Mouse (Mus musculus): ENCODE measurements around the gene Ap4s1.
A peak's percentile ranks its signal among the peaks of the same experiment; 100 is the strongest.
"Not testable (repeated sequence)": the region's sequence is repeated elsewhere in the genome, so short reads cannot be mapped to it uniquely, and the experiment has no call there.

Gene Ap4s1

DNA sequence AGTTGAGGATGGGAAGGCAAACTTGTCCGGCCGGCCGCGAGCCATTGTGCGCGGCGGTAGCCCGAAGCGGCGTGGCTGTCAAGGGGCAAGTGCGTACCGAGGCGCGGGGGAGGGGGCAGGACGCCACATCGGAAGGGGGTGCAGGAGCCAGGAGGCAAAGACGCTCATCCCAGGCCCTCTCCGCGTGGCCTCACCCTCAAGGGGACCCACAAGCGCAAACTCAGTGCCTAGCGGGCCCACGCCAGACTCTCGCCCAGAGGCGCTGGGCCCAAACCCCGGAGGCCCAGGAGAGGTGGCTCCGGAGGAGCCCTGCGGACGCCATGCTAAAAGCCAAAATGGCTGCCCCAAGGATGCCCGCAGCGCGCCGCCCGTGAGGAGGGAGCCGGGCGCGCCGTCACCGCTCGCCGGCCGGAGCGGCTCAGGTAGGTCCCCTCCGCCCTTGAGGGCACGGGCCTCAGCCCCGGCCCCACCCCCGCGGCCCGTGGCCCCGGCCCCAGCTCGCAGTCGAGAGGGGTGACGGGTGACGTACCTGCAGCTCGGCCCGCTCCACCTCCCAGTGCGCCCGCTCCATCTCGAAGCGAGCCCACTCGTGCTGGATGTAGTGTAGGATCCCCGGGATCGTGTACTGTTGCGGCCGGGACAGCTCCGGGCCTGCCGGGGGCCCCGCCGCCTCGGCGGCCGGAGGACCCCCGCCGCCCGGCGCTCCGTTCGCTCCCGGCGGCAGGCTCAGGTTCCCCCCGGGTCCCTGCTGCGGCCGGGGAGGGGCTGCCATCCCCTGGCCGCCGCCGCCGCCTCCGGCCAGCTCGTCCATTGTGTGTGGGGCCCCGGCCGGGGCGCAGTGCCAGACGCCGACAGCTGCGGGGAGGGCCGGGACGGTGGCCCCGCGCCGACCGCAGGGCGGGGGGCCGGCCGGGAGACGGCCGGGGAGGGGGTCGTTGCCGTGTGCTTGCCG lies at the start of gene Ap4s1:
Gene Ap4s1 (plus strand): TSS at position 141 of the 952 bp plus-strand sequence.
- peak; percentile 79 to 81 for DNase-seq

DNA sequence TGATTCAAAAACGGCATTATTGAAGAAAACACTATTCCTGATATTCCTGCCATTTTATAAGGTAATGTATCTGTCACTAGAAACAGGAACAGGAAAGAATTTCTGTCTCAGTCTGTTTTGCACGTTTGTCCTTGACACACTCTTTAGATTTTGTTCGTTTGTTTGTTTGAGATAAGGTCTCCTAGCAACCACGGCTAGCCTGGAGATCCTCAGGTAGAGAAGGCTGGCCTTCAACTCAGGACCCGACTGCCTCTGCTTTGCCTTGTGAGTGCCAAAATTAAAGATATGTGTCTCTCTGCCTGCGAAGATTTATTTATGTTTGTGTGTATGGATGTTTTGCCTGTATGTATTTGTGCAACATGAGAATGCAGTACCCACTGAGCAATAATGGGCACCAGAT lies 49.0 kb upstream of the Ap4s1 start:
- no peak for DNase-seq

DNA sequence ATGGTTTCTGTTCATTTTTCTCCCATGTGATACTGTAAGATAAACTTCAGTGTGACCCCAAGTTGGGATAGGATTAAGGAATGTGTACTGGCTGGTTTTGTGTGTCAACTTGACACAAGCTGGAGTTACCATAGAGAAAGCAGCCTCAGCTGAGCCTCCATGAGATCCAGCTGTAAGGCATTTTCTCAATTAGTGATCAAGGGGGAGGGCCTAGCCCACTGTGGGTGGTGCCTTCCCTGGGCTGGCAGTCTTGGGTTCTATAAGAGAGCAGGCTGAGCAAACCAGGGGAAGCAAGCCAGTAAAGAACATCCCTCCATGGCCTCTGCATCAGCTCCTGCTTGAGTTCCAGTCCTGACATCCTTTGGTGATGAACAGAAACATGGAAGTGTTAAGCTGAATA lies 41.4 kb upstream of the Ap4s1 start:
- not testable (repeated sequence) for DNase-seq

DNA sequence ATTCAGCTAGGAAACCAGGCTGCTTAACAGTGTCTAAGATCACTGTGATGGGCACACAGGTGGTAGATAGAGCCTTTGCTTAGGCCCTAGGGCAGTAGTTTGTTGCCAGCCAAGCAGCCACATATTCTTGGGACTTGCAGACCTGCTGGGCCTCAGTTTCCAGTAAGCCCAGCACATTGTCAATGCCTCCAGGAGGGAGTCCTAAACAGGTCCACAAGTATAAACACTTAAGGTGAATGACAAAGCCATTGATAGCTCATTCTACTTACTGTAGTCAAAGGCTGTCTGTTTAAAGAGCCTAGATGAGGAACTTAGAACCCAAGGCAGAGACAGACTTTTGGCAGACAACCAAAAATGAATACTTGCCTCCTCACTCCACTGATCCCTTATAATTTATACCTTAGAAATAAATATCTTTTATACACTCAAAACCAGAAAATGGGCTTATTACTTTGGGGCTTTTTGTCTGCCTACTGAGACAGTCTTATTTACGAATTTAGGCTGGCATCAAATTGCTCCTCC lies 34.8 kb upstream of the Ap4s1 start:
- no peak for DNase-seq

DNA sequence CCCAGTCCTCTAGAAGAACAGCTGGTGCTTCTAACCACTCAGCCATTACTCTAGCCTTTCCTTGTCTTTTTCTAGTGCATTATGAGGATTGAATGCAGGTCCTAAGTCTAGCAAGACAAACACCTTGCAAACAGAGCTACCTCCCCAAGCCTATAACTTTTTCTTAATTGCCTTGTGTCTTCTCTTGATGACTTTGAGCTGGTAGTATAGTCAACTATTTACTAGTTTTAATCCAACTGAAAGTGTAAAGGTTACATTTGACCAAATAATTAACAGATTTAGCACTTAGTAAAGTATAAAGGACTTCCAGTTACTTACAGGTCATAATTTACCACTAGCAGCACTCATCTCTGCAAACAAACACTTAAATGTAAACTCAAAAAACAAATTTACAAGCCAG lies 27.8 kb upstream of the Ap4s1 start:
- no peak for DNase-seq

DNA sequence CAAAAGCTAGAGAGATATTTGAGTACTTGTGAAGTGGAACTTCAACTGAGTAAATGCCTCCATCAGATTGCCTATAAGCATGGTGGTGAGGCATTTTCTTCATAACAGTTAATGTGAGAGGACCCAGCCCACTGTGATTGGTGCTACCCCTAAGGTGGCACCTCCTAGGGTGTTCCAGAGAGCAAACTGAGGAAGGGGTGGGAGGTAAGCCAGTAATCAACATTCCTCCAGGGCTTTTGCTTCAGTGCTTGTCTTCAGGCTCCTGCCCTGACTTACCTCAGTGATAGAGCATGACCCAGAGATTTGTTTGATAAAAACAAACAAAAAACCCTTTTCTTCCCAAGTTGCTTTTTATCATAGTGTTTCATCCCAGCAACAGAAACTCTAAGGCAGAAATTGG lies 26.9 kb upstream of the Ap4s1 start:
- no peak for DNase-seq

DNA sequence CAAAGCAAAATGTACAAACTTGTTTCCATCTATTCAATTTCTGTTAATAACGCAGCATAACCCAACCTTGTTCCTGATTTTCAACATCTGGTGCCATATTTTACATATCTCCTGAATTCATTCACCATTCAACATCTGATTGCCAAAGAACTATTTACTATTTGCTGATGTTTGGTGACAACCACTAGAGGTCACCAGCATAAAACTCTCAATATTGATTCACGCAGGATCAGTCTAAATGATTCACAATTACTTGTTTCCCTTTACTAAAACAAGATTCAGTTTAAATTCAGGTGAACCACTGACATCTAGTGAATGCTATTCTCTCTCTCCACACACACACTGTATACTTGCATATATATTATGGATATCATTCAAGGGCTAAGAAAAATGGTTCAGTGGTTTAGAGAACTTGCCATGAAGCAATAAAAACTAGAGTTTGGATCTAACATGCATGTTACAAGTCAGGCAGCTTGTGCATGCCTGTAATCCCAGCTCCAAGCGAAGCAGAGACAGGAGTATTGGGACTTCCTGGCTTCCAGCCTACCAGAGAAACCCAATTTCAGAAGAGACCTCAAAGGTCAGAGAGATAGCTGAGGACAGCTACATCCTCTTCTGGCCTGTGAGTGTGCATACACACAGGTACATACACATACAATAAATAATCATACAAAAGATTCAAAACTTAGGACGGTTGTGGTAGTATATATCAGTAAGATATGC lies 24.0 kb upstream of the Ap4s1 start:
- DNase-seq, result no peak

DNA sequence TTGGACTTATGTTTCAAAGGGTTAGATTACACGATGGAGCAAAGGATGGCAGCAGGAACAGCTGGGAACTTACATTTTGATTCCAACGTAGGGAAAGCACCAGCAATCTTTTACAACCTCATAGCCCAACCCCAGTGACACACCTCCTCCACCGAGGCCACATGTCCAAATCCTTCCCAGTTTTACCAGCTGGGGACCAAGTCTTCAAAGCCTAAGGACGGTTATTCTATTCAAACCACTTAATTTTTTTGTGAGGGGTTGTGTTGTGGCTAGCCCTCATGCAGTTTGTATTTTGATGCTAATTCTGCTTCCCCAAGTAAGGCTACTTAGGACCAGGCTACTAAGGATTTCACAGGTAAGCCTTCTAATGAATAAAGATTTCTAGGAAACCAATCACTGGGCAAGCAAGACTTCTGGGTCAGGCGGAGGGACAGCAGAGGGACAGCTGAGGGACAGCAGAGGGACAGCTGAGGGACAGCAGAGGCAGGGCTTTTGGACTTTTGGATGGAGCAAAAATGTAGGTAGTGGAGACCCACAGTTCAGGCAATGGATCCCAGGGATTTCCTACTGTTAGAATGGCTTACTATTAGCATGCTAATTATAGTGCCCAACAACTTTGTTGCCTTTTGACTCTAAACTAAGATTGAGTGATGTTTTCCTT lies 19.5 kb upstream of the Ap4s1 start:
- DNase-seq, result no peak

DNA sequence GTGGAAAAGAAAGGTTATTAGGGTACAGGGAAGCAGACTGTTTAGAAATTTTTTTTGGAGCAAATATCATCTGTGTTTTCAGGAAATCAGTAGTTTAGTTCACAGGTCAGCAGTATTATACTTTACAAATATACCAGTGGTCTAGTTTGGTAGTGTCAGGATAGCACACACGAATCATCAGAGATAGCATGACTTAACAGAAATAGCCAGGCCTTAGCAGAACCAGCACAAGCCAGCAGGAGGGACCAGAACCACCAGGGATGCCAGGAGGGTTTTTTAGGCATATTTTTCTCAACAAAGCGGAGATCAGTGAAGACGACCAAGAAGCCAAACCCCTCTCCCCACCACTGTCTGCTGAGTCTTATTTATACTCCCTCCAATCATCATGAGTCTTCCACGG lies 17.6 kb upstream of the Ap4s1 start:
- DNase-seq, result no peak

DNA sequence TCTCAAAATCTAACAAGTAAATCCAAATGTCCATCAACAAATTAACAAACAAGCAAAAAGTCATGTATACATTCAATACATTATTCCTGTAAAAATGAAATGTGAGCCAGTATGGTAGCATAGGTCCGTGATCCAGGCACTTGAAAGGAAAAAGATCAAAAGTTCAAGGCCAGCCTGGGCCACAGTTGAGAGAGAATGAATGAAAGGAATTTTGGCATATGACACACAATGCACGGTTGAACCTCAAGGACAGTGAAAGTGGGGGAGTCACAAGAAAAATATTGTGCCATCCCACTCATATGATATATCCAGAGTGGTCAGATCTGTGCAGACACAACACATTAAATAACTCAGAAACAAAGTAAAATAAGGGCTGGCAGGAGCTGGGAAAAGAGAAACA lies 14.4 kb upstream of the Ap4s1 start:
- no peak for DNase-seq

DNA sequence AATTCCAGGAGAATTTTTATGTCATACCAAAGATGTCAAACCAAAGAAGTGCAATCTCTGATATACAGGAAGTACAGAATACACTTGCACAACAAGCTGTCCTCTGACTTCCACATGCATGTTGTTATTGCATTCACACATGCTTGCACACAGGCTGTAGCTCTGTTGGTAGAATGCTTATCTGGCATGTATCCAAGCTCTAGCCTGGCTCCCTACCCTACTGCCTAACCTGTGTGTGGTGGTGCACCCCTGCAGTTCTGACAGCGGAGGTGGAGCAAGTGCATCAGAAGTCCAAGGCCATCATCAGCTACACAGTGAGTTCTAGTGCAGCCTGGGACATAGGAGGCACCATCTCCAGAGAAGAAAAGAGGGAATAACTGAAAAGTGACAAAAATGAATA lies 12.0 kb upstream of the Ap4s1 start:
- peak; percentile 37 to 60 for DNase-seq

DNA sequence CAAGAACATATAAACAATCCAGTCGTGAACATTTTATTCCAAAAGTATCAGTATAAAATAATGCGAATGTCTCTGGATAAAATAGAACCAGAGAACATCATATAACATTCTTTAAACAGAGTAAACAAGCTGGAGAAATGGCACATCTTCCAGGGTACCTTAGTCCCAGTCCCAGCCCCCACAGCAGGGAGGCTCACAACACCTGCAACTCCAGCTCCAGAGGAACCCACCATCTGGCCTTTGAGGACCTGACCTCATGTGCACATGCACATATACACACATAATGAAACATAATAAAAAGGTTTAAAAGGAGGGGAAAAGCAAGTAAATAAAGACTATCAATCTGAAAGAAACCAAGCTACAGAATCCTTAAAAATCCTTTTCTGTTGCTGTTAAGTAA lies 2.3 kb upstream of the Ap4s1 start:
- no peak for DNase-seq

DNA sequence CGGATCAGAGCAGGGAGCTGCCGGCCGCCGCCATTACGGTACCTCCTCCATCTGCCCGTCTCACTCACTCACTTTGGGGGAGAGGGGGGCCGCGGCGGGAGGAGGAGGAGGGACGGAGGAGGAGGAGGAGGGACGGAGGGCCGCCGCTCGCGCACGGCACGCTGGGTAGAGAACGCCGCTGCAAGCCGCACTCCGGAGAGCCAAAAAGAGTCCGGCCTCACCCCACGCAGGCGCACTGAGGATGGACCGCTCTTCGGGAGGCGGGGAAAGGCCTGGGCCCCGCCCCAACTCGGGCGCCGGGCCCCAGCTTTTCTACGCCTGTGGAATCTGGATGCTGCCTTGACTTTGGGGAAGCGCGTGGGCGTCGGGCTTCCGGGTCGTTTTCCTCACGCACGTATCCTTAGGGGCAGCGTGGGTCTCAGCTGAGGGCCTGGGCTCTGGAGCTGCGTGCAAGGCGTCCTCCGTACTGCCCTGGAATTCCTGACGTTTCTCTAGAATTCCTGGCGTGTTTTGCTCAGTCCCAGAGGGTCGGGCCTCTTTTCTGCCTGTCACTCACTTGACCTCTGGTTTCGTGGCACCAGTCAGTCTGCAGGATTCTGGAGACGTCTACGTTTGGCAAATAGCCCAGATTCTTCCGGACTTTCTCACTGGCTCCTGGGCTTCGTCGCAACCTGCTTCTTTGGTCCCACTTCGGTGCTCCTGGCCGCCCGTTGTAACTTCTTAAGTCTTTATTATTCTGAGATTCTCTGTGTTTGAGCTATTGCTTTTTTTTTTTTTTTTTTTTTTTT lies 1.2 kb downstream of the Ap4s1 start, which contains the start of gene Strn3:
Gene Strn3 (minus strand): TSS at position 53 of the 788 bp plus-strand sequence.
- peak; percentile 95 to 96 for DNase-seq

DNA sequence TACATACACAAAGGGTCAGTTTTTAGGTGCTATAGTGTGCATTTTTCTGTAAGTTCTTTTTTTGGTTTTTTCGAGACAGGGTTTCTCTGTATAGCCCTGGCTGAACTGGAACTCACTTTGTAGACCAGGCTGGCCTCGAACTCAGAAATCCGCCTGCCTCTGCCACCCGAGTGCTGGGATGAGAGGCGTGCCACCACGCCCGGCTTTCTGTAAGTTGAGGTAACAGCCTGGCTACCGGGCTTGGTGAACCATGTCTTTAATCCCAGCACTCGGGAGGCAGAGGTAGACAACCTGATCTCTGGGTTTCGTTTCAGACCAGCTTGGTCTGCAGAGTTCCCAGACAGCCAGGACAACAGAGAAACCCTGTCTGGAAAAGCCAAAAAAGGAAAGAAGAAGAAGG lies 2.0 kb downstream of the Ap4s1 start:
- not testable (repeated sequence) for DNase-seq

DNA sequence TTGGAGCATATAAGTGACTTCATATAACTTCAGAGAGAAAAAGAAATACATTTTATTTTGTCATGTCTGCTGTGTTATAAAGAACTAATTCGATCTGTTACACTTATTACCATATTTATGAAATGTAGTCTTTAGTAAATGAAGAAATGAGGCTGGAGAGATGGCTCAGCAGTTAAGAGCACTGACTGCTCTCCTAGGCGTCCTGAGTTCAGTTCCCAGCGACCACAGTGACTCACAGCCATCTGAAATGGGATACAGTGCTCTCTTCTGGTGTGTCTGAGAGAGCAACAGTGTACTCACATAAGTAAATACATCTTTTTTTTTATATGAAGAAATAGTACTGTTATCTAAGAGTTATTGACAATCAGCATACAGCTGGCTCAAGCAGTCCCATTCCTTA lies 2.6 kb downstream of the Ap4s1 start:
- no peak for DNase-seq

DNA sequence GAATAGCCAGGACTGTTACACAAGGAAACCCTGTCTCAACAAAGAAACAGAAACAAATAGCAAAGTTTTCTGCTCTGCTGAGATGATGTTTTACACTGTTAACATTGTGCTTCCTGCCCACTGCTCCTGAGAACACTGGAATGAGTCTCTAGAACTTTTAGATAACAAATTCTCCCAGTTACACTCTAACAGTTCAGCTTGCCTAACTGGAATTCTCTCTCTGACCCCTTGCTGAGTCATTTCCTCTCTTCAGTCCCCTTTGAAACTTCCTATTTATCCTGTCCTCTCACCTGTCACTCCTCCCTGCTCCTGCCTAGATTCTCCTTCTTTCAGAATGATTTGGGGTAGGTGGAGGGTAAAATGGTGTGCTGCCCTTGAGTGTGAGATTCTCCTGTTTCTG lies 3.3 kb downstream of the Ap4s1 start:
- no peak for DNase-seq

DNA sequence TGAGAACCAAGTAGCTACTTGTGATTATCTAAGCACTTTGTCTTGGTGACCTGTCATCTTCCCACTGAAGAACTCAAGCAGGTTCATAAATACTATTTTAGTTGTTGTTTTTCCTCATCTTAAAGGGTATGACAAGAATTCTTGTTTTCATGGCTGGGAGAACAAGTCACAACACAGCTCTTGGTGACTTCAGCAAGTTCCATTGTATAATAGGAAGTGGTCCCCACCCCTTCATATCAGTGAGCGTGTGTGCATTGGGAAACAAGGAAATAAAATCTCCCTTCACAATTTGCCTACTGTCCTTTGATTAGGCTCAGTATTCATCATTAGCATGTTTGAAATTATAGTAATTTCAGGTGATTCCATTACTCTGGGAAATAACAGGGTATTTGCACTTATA lies 4.1 kb downstream of the Ap4s1 start:
- DNase-seq, result no peak

DNA sequence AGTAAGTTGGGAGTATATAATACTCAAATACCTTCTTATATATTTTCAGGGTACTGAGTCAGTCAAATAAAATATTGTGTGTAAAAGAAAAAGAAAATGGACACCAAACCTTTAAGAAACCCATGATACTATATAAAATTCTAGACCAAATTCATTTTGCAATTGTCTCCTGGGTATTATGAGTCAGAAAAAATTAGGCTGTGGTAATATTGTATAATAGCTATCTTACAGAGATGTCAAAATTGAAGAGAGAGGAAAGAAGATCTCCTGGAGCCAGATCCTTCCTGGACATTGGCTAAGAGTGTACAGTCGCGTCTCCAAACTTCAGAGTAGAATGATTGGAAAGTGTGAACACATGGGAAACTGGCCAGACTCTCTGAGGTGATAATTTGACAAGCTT lies 5.3 kb downstream of the Ap4s1 start:
- no peak for DNase-seq

DNA sequence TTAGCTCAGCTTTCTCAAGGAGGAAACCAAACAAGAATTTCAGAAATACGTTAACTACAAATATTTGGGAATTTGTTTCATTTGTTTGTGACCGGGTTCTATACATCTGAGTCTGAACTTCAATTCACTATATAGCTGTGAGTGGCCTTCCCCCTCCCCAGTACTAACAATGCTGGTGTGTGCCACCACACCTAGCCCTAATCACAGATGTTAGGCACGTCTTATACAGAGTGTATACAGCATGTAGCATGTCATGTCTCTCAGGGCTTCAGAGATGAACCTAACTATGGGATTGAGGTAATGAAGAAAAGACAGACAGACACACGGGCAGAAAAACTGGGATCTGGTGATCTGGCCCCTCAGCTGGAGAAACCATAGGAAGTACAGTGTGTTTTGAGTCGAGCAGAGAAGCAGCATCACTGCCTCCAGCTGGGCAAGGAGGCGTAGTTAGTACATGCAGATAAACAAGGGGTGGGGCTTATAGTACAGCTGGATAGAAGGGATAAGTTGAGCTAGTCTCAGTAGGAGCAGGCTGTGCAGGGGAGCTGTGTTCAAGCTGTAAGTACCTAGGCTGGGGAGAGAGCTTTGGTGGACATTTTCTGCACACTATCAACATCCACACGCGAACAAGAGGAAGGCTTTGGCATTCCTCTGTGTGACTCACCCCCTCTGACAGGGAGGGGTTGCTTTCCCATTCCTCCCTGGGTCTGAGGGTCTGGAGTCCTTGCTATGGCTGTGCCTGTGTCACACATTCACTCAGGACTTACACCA lies 9.0 kb downstream of the Ap4s1 start:
- DNase-seq, result no peak

DNA sequence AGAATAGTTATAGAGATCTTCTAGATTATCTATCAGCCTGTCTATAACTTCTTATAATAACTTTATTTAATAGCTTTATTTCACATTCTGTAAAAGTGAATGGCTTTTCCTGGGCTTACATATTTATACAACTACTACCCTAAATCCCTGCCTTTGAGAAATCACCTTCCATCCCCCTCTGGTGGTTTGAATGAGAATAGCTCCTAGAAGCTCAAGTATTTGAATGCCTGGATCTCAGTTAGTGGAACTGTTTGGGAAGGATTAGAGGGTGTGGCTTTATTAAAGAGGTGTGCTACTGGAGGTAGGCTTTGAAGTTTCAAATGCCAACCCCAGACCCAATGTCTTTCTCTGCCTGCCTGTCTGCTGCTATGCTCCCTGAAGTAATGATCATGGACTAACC lies 10.9 kb downstream of the Ap4s1 start:
- DNase-seq, result no peak

DNA sequence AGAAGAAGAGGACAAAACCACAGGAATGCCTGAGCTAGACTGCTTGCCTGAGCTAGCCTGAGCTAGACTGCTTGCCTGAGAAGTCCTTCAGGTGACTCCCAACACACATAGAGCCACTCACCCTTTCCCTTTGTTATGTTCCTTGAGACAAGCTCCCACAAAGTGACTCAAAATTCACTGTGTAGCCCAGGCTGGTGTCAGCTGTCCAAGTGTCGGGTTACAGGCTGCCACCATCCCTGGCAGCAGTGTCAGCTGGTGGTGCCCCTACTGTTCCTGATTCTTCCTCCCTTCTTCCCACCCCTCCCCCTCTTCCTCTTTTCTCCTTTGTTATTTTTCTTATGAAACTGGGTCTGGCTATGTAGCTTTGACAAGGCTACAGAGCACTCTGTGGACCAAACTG lies 13.0 kb downstream of the Ap4s1 start:
- DNase-seq, result no peak

DNA sequence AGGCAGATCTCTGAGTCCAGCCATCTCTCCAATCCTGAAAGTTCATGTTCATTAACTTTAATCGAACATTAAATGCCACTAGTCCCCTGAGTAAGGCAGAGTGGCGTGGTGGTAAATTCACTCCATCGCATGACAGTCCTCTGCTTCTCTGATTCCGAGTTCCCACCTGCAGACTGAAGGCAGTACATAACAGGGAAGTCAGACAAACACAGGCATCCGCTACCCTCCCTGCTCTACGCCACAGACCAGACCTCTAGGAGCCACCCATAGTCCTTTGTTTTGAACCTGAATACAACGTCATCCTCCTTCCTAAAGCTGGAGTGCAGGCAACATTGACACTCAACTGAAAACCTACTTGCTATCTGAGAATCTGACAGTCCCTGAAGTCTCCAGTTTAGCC lies 13.7 kb downstream of the Ap4s1 start:
- DNase-seq, result no peak
